Mouse (Mus musculus) ES-Bruce4 (cell line): Measurements from ENCODE around the gene Tsga10ip.

ENCODE experiments used
- CTCF ChIP-seq: IDR thresholded peaks from one replicate; pipeline ENCODE4 v1.8.1; 2011; ENCODE audit warnings: low read depth, low read length
- EP300 ChIP-seq: IDR thresholded peaks from 2 replicates; pipeline ENCODE4 v1.6.1; 2011; ENCODE audit warnings: low read depth, low read length; ENCODE audit not compliant: insufficient read depth
- POLR2A ChIP-seq: IDR thresholded peaks from one replicate; pipeline ENCODE4 v1.8.1; 2011; ENCODE audit warnings: low read length; ENCODE audit not compliant: insufficient read depth

DNA sequence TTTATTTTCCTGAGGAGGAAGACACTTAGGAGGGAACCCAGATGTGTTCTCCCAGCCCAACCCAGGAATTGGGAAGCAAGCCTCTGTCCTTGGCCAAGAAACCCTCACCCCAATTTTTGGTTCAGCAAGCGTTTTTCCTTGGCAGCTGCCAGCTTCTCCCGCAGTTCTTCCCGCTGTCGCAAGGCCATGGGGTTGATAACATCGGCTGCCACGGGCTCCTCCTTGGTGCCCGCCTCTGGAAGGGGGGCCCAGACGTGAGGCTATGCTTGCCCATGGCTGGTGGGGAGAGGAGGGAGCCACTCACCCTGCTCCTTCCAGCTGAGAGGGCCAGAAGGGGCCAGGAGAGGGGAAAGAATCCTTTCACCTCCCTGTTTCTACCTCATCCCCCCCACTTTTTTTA lies 17.6 kb downstream of the Tsga10ip start:
- TF ChIP-seq CTCF (no peak), POLR2A (no peak), EP300 (no peak)
